Mouse (Mus musculus): ENCODE results near the gene Lzic. TPM values are rescaled to one million over a fixed set of nuclear protein-coding genes. Genes with fewer than 3 reads are reported as not detected.
"Not testable (repeated sequence)": the region's sequence is repeated elsewhere in the genome, so short reads cannot be mapped to it uniquely, and the experiment has no call there.

The Lzic gene
- 10 to 100 TPM; 13.1 to 16.1 TPM for total RNA-seq (2021)
- long read RNA-seq, experiment 1, transcript Lzic-201 (7 exons, 1,817 nt) = major isoform, 6 of 19 reads
- long read RNA-seq, experiment 1, partial matches to known transcripts = 0 of 19 reads
- long read RNA-seq, experiment 1, other reads (novel, unspliced or antisense) = 13 of 19 reads
- long read RNA-seq, experiment 2, partial matches to known transcripts = 1 of 14 reads
- long read RNA-seq, experiment 2, other reads (novel, unspliced or antisense) = 9 of 14 reads

DNA sequence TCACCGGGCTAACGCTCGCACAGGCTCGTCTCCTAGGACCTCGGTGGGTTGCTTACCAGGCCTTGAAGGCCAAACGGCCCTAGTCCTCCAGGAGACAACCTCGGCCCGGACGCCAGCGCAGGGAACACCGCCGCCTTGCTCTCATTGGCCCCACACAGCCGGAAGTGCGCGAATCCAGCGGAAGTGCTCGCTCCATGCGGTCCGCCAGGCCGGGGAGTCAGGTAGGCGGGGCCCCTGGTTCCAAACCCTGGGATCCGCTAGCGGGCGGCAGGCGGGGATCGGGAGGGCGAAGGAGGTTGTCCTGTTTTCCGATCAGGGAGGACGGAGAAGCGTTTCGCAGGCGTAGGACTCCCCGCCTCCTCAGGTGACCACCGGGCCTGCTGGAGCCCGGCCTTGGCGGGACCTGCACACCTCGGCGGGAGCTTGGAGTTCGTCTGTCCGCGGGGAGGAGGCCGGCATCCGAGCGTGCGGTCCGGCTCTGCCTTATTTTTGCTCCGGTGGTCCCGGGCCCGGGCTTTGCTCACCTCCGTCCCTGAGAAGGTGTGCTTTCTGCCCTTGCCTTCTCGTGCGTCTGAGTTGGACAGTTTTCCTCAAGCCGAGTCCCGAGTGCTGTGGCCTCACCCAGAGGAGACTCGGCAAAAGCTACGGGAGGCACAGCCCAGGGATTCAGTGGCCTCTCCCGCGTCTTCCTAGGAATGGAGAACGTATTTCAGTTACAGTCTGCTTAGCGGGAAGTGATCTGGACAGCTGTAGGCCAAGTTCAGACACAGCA lies at the start of gene Lzic, which contains the start of gene Nmnat1:
TSS of gene Lzic (plus strand) at position 177 of the 772 bp plus-strand sequence.
TSS of gene Nmnat1 (minus strand) at position 150 of the 772 bp plus-strand sequence.
- peak; percentile 97 for DNase-seq
- Histone ChIP-seq H3K27ac (peak within 1 kb of the TSS; percentile 97), H3K4me3 (peak within 1 kb of the TSS; percentile 86)
- no peak; the same call in 1 of the 2 replicates for TF ChIP-seq CTCF (IDR thresholded peaks at IDR 0.05)
- intact Hi-C loops (cut with DNase I) = loop anchor here (5.0 kb wide), 1 partner anchor 33 kb away; the partner anchor contains the start of gene Rbp7

DNA sequence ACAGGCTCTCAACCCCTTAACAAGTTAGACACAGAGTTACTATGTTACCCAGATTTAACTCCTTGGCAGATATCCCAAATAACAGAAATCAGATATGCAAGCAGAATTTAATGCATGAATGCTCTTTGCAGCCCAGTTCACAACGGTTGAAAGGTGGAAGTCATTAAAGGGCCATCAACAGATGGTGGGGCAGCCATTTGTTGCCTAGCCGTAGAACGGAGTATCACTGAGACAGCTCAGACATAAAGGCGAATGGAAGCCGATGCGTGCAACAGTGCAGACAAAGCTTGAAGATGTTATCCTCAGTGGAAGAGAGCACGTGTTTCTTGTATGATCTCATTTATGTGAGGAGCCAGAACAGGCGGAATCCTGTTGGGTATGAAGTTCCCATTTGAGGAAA lies 44.5 kb upstream of the Lzic start:
- Histone ChIP-seq H3K4me3 (no peak overlapping the region), H3K27ac (no peak overlapping the region)
- intact Hi-C loops (cut with DNase I) = no loop called here
- TF ChIP-seq CTCF (IDR thresholded peaks at IDR 0.05) = no peak
- no peak for DNase-seq

DNA sequence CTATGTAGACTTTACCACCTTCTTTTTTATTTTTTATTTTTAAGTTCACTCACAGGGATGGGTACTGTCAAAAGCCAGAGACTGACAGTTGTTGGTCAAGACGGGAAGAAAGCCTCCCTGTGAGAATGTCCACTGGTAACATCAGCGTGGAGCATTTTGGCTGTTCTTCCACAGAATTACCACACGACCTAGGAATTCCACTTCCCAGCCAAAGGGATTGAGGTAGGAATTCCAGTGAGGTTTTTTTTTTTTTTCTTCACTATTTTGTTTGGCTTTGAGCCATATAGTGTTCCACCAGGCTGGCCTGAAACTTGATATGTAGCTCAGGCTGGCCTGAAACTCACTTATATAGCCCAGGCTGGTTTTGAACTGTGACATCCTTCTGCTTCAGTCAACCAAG lies 42.6 kb upstream of the Lzic start:
- peak; percentile 36 for DNase-seq
- intact Hi-C loops (cut with DNase I) = no loop called here
- no peak for TF ChIP-seq CTCF (IDR thresholded peaks at IDR 0.05)
- Histone ChIP-seq H3K27ac (peak overlapping the region; percentile 28; the same call in 1 of the 2 replicates), H3K4me3 (no peak overlapping the region)

DNA sequence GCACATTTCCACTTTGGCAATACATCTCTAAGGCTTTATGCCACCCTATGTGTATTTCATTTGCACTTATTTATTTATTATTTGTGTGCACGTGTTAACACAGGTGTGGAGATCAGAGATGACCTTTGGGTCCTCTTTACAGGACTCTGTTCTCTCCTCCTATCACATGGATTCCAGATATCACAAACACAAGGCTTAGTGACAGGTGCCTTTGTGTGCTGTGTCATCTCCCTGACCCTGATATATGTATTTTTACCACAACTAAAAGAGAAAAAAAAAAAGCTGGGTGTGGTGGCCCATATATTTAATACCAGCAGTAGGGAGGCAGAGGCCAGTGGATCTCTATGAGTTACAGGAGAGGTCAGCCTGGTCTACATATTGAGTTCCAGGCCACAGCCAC lies 40.6 kb upstream of the Lzic start:
- Histone ChIP-seq H3K4me3 (no peak overlapping the region), H3K27ac (peak overlapping the region; percentile 86; the same call in 1 of the 2 replicates)
- intact Hi-C loops (cut with DNase I) = loop anchor here (2.0 kb wide), 1 partner anchor 70 kb away; no protein-coding TSS in a partner anchor
- TF ChIP-seq CTCF (IDR thresholded peaks at IDR 0.05) = no peak
- no peak for DNase-seq

DNA sequence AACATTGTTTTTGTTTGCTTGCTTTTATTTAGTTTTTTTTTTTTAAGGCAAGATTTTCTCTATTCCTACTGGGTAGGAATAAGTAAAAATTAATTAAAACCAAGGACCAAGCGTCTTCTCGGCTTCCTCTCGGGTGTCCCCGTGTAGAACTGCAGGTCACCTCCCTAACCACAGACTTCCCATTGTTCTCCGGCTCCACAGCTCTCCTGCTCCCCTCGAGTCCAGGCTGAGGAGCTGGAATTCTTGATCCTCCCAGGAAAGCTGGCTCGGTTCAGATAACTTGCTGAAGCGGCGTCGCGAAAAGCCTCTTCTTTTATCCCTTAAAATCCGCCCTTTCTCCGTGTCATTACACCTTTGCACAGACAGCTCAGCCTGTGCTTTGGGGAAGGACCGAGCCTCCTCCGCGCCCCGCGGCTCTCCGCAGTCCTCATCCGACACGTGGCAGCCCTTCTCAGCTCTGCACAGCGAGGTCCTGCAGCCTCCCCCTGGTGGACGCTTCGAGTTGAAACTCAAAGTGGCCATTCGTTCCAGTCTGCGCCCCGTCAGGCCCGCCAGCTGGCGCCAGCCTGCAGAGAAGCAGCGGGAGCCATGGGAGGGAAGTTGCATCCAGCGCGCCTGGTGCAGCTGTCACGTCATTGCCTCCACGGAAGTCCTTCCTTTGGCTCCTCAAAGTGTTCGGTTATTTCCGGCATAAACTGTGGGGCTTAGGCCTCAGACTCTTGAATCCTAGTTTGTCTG lies 39.9 kb upstream of the Lzic start:
- intact Hi-C loops (cut with DNase I) = loop anchor here (2.0 kb wide), 1 partner anchor 70 kb away; no protein-coding TSS in a partner anchor

DNA sequence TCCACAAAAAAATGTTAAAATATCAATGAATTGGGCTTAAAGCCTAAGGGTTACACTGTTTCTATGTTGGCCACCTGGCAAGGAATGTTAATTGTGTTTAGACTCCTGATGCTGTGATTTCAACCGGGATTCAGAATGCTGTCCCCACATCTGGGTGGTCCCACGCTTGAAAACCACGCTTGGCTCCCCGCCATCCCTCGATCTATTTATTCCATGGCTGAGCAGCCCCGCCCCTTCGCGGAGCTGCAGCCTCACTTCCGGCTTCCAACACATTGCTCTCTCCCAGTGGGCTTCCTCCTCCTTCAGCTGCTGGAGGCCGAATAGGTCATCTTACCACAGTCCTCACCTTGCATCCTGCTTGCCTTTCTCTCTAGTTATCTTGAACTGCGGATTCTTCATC lies 39.2 kb upstream of the Lzic start:
- Histone ChIP-seq H3K27ac (peak overlapping the region; percentile 86), H3K4me3 (peak overlapping the region; percentile 72)
- TF ChIP-seq CTCF (IDR thresholded peaks at IDR 0.05) = no peak
- intact Hi-C loops (cut with DNase I) = loop anchor here (2.0 kb wide), 1 partner anchor 71 kb away; no protein-coding TSS in a partner anchor
- DNase-seq = peak; percentile 57

More for the DNA sequence above, 39.9 kb upstream of the Lzic start:
- peak; percentile 95 for DNase-seq
- TF ChIP-seq CTCF (IDR thresholded peaks at IDR 0.05) = peak; percentile 89
- H3K27ac ChIP-seq = peak overlapping the region; percentile 86
- H3K4me3 ChIP-seq = peak overlapping the region; percentile 72

DNA sequence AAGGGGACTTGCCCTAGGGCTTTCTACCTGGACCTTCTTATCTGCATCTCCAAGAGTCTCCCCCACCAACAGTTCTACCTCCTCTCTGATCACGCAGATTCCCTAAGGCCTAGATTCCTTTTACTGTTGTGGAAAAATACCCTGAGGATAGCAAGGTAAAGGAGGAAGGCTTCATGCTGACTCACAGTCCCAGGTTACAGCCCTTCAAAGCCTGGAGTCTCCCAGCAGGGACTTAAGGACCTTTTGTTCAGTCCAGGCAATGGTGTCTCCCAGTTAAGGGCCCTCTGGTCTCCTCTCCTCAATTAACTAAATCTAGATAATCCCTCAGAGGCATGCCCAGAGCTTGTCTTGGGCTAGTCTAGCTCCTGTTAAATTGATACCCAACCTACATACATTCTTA lies 38.7 kb upstream of the Lzic start:
- no peak for DNase-seq
- TF ChIP-seq CTCF (IDR thresholded peaks at IDR 0.05) = no peak

DNA sequence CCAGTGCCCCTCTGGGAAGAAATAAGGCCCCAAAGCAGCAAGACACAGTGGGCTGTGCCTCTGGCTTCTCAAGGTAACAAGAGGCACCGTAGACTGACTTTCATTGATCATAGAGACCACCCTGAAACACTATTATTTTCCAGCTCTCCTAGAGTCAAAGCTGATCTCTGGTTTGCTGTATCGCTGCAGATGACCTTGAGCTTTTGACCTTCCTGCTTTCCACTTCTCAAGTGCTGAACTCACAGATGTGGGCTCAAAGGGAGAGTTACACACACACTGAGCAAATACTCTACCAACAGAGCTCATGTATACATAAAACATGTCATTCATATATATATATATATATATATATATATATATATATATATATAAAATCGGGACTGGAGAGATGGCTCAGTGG lies 34.4 kb upstream of the Lzic start:
- Histone ChIP-seq H3K4me3 (no peak overlapping the region), H3K27ac (no peak overlapping the region)
- TF ChIP-seq CTCF (IDR thresholded peaks at IDR 0.05) = no peak
- intact Hi-C loops (cut with DNase I) = loop anchor here (5.0 kb wide), 2 partner anchors 37 to 92 kb away; partner anchors contain the start of genes Lzic and Nmnat1
- no peak for DNase-seq

More for the DNA sequence above, 38.7 kb upstream of the Lzic start:
- no peak overlapping the region for H3K4me3 ChIP-seq
- H3K27ac ChIP-seq = peak overlapping the region; percentile 86; the same call in 1 of the 2 replicates
- intact Hi-C loops (cut with DNase I) = no loop called here

DNA sequence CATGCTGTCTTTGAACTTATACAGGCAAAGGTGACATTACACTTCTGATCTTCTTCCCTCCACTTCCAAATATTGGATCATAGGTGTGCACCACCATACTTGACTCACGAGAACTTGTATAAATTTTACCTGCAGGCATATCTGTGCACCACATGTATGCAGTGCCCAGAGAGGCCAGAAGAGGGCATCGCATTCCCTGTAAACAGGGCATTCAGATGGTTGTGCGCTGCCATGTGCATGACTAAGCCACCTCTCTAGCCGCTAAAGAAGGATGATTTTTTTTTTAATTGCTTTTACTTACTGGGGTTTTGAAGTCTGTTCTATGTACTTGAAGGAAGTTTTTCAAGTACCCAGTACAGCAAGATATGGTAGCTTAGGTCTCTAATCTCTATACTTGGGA lies 31.4 kb upstream of the Lzic start:
- Histone ChIP-seq H3K4me3 (peak overlapping the region; percentile 56), H3K27ac (peak overlapping the region; percentile 55; the same call in 1 of the 2 replicates)
- intact Hi-C loops (cut with DNase I) = loop anchor here (5.0 kb wide), 2 partner anchors 34 to 89 kb away; partner anchors contain the start of genes Lzic and Nmnat1
- DNase-seq = peak; percentile 48
- peak; percentile 69 for TF ChIP-seq CTCF (IDR thresholded peaks at IDR 0.05)

DNA sequence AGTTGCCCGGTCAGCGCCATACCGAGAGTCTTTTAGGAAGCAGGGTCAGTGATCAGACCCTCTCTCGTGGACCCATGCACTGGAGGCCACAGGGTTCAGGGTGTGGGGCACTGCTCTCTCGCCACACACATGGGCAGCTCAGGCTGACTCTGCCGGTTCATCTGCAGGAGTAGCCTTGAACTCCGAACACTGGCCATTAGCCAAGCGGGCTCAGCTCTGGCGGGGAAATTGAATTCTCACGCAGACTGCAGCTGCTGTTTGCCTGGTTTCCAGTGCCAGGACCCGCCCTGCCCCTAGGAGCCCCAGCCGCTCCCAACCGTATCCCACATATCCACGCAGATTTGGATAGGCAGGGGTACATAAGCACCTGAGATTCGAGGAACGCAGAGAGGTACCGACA lies 30.8 kb upstream of the Lzic start:
- intact Hi-C loops (cut with DNase I) = loop anchor here (5.0 kb wide), 2 partner anchors 33 to 88 kb away; partner anchors contain the start of genes Lzic and Nmnat1
- peak; percentile 37 for DNase-seq
- H3K27ac ChIP-seq = peak overlapping the region; percentile 55
- peak overlapping the region; percentile 56 for H3K4me3 ChIP-seq
- TF ChIP-seq CTCF (IDR thresholded peaks at IDR 0.05) = no peak

DNA sequence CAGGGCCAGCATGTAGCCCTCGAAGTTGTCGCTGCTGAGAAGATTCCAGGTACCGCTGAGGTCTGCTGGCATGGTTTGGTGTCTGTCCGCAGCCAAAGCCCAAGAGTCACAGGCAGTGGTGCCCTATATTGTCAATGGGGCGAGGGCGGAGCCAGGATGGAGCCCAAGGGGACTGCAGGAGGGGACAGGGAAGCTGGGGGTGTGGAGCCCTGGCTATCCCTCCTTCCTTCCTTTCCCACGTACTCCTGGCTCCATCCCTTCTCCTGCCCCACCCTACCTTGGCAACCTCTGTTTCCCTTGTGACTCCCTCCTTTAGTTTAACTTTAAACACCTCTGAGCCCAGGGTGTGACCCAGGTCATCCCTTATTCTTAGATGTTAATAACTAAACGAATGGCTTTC lies 30.1 kb upstream of the Lzic start, which contains the start of gene Rbp7:
TSS of gene Rbp7 (minus strand) at position 100 of the 400 bp plus-strand sequence.
- no peak; the same call in 1 of the 2 replicates for TF ChIP-seq CTCF (IDR thresholded peaks at IDR 0.05)
- intact Hi-C loops (cut with DNase I) = loop anchor here (5.0 kb wide), 2 partner anchors 32 to 87 kb away; partner anchors contain the start of genes Lzic and Nmnat1
- peak within 1 kb of the TSS; percentile 56 for H3K4me3 ChIP-seq
- peak; percentile 31 for DNase-seq
- H3K27ac ChIP-seq = peak within 1 kb of the TSS; percentile 55

DNA sequence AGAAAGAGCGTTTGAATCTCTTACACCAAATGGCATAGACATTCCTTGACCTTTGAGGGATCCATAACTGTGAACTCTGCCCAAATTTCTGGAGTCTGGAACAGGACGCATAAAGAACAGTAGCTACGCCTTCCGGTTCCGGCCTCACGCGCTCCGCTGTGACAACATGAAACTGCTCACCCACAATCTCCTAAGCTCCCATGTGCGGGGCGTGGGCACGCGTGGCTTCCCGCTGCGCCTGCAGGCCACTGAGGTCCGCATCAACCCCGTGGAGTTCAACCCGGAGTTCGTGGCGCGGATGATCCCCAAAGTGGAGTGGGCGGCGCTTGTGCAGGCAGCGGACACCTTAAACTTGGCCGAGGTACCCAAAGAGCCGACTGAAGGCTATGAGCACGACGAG lies 27.9 kb upstream of the Lzic start:
- DNase-seq; intact Hi-C loops (cut with DNase I); H3K4me3 ChIP-seq: not testable (repeated sequence)
- 0 out of 2 replicates have a peak overlapping the region, but pooled peaks have one; percentile 28 for H3K27ac ChIP-seq

Data from gastrocnemius, adult 2 months (tissue).